Mouse (Mus musculus): Measurements from ENCODE around the gene Slc26a9.

The Slc26a9 gene

DNA sequence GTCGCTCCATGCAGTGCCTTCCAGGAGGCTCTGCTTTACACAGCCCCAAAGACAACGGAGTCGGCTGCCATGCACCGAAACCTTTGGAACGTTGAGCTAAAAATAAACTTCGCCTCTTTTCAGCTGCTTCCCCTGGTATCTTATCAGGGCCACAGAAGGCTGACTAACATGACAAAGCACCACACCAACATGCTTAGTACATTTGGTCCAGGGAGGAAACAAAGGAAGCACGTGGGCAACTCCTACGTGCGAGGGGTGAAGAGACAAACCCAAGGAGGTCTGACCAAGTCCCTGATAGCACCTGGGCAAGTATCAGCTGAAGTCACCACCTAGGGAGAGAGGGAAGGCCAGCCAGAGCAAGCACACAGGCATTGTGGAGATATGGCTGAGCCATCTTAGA is 7.3 kb upstream of the Slc26a9 start:
- in situ Hi-C loops (cut with MboI) = no loop called here

DNA sequence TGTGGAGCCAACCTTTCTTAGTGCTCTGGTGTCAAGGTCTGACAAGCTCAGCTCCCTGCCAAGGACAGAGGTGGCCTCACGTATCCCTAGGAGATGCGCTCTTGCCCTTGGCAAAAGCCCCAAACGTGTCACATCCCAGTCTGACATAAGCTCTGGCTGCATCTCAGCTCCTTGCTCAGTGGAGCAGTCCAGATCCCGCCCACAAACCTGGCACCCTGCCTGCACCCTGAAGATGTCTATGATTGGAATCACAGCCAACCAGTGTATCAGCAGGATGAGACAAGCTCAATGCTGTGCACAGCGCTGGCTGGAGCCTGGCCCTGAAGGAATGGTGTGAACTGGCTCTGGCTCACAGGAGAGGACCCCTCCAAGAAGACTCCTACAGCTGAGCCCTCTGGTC is 6.6 kb upstream of the Slc26a9 start:
- in situ Hi-C loops (cut with MboI) = no loop called here

DNA sequence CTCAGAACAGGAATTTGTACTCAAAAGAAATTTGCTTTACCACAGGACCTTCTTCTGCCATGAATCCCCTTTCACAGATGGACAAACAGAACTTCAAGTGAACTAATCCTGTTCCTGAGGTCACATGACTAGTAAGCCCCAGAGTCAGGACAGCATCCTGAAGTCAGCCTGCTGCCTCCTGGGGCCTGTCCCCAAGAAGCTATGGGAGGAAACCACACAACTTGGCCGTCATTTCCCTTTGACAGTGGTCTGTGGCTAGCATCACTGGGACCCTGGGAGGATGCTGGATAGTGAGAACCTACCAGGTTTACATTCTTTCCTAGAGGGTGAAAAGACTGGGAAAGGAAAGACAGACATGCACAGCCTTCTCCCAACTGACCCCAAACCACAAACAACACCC is 5.1 kb upstream of the Slc26a9 start:
- in situ Hi-C loops (cut with MboI) = no loop called here

DNA sequence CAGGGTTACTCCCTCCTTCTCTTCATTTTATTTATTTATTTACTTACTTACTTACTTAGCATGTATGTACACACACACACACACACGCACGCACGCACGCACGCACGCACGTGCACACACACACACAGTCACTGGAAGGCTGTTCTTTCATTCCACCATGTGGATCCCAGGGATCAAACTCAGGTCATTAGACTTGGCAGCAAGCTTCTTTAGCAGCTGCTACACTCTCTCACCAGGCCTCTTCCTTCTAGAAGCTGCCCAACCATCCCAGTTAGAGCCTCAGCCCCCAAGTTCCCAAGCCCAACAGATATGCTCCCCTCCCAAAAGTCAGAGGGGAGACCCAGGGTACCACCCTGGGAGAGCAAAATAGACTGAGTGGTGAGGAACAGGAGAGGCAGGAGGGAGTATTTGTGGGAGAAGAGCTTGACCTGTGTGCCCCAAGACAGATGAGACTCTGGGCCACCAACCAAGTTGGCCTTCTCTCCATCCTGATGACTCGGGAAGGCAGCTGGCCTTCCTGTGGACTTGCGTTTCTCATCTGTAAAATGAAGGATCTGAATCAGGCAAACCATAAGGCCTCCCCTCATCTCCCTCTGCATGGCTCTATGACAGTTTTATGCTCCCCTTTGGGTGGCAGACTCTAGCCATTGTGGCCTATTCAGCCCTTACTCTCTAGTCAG is 4.2 kb upstream of the Slc26a9 start:
- in situ Hi-C loops (cut with MboI) = no loop called here

DNA sequence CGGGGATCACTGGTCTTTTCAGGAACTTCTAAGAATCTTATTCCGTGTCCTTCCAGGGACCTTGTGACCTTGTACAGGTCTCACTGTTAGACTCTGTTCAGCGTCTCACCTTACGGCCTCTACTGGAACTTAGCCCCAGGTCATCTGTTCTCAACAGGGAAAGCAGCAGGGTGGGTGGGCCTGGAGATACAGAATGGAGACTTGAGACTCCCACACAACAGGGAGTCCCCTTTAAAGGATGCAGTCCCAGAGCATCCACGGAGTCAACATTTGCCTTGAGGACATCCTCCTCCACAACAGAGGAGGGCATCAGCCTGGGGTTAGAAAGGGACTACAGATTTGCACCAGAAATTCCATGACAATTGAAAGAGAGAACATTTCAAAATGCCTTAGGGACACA is 1.6 kb downstream of the Slc26a9 start:
- in situ Hi-C loops (cut with MboI) = no loop called here

DNA sequence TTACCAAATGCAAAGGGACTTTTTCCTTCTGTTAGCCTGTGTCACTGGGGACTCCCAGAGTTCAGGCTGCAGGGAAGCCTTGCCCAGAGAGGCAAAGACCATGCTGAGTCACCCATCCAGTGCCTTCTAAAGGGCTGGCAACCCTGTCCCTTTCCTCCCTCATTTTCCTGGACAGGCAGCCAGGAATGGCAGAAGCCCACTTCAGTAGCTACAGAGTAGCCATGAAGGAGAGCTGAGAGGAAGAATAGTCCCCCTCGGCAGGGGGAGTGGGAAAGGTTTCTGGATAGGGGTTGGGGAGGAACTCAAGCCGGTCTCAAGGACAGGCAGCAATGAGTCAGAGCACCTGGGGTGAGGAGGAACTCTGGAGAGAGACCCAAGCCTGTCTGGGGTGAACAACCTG is 3.9 kb downstream of the Slc26a9 start:
- in situ Hi-C loops (cut with MboI) = no loop called here

DNA sequence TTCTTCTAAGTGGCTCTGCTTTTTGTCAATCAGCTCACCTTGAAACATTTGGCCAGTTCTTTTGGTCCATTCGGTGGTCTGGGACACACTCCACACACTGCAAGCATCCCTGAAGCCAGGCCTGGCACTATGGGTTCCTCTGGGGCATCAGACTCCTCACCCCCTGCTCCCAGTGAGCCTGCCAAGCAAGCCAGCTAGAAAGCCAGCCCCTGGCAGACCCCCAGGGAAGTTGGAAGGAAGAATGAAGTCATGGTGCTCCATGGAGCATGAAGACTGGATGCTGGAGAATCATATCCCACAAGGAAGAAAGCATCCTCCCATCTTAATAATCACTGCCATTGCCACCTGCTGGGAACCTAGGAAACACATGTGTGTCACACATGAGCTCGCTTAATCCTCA is 4.8 kb downstream of the Slc26a9 start:
- in situ Hi-C loops (cut with MboI) = no loop called here

DNA sequence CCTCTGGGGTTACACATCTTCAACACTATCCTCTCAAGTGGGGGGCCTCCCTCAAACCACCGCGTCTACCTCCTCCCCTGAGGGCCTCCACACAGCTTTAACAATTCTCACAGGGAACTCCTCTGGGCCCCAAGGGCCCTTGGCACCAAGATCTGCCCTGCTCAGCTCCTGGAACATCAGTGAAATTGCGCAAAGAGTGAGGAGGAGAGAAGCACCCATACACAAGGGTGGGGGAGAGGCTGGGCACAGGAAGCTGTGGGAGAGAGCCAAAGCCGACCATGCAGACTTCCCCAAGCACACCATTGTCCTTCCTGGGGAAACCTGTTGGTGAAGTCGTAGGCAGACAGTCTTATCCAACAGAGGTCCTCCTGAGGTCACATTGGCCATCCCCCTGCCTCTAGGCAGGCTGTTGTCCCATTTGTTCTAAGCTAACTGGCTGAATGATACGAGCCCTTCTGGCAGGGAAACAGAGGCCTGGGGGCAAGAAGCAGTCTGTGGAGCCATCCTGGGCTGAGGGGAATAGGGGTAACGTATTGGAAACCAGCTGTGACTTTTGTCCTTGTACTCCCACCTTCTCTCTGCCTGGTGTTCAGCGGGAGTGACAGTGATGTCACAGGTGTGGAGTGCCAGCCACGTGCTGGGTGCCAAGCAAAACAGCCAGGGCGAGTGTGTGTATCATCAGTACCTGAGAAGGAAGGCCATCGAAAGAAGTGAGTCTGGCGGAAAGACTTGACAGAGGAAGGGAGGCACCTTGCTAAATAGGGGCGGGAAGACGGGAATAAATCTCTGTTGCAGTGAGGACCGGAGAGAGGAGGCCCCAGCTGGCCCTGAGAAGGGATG is 6.1 kb downstream of the Slc26a9 start:
- in situ Hi-C loops (cut with MboI) = no loop called here

DNA sequence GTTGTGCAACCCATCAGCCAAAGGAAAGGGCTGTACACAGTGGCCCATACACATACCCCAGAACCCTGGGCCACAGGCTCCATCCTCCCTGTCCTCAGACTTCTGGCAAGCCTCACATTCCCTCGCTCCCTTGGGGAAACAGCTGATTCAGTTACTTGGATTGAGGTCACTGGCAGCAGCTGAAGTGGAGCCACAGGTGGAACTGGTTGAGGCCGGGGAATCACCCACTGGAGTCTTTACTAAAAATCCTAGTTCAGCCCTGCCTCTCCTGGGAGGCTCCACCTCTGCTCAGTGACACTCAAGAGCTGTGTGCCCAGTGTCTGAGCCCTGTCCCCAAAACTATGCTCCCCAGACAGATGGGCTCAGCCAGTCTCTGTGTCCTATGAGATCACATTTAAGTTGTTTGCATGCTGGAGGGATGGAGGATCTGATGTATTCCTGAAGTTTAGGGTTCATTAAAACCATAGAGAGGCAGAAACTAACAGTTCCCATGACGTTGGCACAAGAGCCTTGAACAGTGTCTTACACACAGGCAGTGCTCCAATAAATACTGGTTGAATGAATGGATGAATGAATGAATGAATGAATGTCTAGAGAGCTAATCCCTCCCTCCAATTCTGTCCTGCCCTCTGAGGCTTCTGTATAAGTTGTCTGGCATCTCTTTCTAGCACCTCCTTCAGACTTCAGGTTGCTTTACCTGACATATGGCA is 7.5 kb downstream of the Slc26a9 start:
- in situ Hi-C loops (cut with MboI) = no loop called here

DNA sequence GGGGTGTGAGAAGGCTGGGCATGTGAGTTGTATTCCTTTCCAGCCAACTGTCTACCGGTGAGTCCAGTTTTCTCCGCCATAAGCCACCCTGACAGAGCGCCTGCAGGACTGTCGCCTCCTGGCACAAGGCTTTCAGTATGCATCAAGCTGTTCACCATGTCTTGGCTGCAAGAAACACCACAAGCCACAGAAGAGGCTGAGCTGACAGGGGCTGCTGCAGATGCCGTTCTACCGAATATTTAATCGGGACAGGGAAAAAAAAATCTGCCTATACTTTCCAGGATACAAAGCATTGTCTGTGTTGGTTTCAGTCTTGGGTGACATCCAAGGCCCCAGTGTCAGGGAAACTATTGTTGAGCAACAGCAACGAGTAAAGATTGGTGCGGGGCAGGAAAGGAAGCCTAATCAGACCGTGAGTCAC is 8.1 kb downstream of the Slc26a9 start:
- in situ Hi-C loops (cut with MboI) = no loop called here

DNA sequence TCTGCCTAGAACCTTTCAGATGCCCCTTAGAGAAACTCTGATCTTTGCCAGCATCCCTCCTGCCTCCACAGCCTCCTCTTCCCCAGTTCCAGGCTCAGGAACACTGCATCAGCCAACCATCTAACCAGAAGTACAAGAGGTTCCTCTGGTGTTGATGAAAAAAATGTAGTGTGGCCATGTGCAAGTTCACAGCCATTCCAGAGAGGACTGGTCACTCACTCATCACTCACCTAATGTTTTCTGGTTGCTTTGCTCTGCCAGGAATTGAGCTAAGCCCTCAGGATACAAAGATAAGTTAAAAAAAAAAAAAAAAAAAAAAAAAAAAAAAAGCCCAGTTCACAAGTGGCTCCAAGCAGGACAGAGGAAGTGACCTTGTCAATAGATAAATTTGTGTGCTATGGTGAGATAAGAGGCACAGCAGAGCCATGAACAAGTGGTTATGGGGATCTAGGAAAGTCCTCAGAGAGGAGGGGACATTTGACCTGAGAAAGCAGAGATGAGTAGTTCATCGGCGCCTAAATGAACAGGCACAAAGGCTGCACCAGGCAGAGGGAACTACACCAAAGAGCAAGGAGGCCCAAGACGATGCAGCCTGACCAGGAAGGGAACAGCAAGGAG is 10.5 kb downstream of the Slc26a9 start:
- in situ Hi-C loops (cut with MboI) = no loop called here

DNA sequence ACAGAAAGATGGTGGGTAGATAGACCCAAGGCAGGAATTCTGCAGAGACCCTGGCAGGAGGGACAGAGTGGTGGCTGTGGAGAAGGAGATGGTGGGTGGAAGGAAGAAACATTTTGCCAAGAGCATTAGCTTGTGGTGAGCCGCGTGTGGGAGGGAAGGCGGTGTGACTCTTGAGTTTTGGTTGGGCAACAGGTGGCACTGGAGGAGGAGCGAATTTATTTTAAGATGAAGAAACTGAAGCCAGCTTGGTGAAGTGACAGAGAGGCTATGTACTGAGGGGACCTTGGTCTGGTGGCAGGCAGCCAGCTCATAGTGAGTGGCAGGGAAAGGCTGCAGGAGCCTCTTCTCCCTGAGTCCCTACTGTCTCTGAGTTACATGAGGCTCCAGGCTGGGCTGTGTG is 11.1 kb downstream of the Slc26a9 start:
- in situ Hi-C loops (cut with MboI) = no loop called here

DNA sequence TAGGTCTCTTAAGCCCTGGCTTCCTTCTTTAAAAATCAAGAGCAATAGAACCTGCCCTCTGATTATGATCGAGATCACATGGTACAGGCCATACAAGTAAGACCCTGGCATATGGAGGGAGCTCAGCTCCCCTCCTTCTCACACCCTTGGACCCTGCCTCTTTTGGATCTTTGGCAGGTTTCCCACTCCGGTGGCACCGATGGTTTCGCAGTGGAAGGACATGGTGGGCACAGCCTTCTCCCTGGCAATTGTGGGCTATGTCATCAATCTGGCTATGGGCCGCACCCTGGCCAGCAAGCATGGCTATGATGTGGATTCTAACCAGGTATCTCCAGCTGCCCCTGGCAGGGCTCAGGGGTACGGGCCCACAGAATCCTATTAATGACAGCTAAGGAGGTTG is 13.4 kb downstream of the Slc26a9 start:
- in situ Hi-C loops (cut with MboI) = no loop called here

DNA sequence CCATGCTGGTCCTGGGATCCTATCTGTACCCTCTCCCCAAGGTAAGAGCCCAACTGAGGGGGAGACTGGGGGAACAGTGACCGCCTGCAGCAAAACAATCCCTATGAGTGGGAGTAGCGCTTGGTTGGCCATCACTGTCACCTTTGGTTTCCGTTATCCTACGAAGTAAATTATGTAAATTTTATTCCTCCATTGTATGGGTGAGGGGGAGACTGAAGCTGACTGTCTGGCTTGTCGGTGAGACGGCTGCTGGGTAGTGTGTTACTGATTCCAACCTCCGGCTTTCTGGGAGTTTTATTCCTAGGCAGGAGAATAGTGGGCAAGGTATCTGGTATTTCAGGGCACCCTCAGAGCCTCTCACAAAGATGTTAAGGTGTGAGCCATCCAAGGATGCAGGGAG is 15.0 kb downstream of the Slc26a9 start:
- in situ Hi-C loops (cut with MboI) = no loop called here

DNA sequence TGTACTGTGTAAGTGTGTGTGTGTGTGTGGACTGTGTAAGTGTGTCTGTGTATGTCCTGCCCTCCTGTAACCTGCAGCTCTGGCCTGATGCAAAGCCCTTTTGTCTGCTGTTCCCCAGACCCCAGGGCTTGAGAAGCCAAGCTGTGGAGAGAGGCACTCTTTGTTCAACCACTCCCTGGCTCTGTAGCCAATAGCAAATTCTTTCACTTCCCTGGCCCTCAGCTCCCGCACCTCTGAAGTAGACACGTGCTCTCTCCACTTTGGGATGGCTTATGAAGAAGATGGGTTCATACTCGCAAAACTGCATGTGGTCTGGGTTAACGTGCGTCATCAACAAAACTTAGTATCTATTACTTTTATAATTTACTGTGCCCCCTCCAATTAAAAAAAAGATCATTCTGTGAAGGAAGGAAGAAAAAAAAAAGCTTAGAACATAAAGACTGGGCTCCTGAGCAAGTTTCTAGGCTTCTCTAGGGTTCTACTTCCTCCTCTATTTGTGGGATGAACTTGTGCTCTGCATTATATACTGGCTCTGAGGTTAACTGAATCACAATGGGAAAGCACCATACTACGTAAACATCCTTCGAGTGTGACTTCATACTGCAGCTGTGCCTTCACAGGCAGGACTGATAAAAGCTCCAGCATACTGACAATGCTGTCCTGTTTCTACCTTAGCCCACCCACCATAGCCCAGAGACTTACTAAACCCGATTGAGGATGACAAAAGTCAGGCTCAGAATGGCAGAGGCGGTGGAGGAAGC is 16.0 kb downstream of the Slc26a9 start:
- in situ Hi-C loops (cut with MboI) = loop anchor here (10.0 kb wide), 1 partner anchor 155 kb away; no protein-coding TSS in a partner anchor

DNA sequence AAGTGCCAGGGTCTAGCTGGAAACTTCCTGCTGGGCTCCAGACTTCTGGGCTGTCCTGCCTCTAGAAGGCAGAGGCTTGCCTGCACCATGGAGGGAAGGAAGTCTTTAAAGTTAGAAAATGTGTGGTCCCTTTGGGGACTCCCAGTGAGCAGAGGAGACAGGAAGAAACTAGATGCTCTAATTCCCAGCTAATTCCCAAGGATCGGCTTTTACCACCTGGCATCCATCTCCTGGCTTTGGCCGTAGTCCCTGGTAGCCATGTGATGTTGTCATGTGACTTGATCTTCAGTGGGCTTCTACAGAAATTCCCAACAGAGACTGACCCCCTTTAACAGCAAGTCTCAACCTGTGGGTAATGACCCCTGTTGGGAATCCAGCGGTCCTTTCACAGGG is 16.6 kb downstream of the Slc26a9 start:
- in situ Hi-C loops (cut with MboI) = loop anchor here (10.0 kb wide), 1 partner anchor 156 kb away; no protein-coding TSS in a partner anchor

DNA sequence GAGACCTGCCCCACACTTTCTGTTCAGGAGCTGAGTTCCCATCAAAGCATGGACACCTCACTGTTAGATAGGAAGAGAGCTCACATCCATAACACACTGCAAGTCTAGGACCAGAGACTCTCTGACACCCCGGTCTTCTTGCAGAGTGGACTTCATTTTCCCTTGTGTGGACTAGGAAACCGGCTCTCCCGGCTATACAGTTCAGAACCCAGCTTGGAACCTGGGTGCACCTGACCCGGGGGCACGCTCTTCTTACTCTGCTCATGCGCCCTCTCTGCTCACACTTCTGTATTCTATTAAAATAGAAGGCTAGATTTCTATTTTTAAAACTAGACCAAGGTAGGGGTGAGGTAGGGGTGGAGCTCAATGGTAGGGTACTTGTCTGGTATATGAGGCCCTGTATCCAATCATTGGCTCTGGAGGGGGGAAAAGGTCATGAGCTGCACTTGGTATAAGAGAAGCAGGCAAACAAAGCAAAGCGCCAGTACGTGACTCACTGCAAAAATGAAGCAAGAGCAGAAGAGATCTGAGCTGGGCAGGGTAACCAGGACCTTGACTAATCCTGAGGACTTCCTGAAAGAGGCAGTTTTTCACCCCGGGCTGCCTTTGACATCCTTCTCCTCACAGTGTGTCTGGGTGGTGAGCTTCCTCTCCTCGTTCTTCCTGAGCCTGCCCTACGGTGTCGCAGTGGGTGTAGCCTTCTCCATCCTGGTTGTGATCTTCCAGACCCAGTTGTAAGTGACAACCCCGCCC is 17.4 kb downstream of the Slc26a9 start:
- in situ Hi-C loops (cut with MboI) = loop anchor here (10.0 kb wide), 1 partner anchor 156 kb away; no protein-coding TSS in a partner anchor

DNA sequence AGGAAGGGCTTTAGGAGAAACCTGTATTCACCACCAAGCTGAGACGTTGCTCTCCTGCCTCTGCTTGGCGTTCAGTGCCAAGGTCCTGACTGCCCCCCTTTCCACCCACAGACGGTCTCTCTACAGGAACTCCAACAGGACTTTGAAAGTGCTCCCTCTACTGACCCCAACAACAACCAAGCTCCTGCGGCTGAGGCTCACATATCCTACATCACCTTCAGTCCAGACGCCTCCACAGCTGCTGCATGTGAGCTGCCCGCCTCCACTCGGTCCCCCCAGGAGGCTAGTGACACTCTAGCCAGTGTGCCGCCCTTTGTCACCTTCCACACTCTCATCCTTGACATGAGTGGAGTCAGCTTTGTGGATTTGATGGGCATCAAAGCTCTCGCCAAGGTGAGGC is 19.9 kb downstream of the Slc26a9 start:
- in situ Hi-C loops (cut with MboI) = loop anchor here (10.0 kb wide), 1 partner anchor 159 kb away; no protein-coding TSS in a partner anchor

DNA sequence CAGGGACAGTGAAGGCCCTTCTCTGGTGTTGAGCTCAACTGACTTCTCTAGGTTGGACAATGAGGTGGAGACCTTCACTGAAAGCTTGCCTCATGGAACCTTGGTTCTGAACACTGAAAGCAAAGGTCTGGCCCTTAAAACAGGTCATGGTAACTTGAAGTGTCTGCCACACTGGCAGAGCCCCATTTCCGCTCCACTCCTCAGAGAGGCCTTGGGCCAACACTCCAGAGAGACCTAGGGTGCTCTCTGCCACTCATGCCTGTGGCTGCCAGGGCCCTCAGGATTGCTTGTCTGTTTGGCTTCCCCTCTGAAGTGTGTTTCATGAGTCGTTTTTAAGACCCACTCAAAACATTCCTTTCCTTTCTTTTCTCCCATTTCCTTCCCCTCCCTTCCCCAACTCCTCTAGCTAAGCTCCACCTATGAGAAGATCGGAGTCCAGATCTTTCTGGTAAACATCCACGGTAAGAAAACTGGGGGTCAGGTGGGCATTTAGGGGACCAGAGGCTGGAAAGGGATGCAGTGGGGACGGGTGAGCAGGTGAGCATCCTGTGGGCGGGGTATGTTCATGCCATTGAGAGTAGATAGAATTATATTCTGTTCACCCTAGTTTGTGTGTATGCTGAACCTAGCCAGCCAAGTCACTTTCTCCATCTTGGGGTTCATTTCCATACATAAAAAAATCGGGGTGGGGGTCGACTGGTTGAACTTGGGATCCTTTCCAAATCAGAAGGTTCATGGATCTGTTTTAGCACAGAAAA is 20.9 kb downstream of the Slc26a9 start:
- in situ Hi-C loops (cut with MboI) = loop anchor here (10.0 kb wide), 1 partner anchor 160 kb away; no protein-coding TSS in a partner anchor
